Mouse (Mus musculus) lung, postnatal 0 days (tissue): ENCODE data around the gene Hoxb4.

Source experiments
- CTCF ChIP-seq: IDR thresholded peaks from 2 replicates; pipeline ENCODE4 v1.5.1; 2016; ENCODE audit warnings: antibody characterized with exemption, mild to moderate bottlenecking
- EP300 ChIP-seq: IDR thresholded peaks from 2 replicates; pipeline ENCODE4 v1.6.1; 2016; ENCODE audit warnings: antibody characterized with exemption, mild to moderate bottlenecking, control low read depth

GRCm38 (mm10) chr11:96350791-96351190 lies 32.7 kb downstream of the Hoxb4 start:
- no peak for TF ChIP-seq CTCF
- TF ChIP-seq EP300 = no peak
